23 mouse cellular contexts compared by ENCODE assay signal in the genomic region with DNA sequence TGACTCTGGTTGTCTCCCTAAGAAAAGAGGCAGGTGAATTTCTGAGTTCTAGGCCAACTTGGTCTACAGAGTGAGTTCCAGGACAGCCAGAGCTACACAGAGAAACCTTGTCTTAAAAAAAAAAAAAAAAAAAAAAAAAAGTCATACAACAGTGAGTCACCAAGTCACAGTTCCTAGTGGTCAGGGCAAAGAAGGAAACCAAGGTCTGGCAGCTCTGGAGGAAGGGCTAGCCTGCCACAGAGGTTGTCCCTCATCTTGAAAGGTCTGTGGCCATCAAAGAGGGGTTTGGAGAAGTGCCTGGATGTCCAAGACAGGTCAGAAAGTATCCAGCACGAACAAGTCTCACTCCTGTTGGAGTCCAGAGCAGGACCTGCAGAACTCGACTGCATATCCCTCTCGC. TPM values are rescaled to one million over a fixed set of nuclear protein-coding genes. Genes with fewer than 3 reads are reported as not detected.
DNase-seq lines count a peak whose midpoint lies in the region; ATAC-seq and TF ChIP-seq lines count a peak whose summit lies in the region.
"Had no signal": no experiment of that assay in that cellular context is flagged by ENCODE, and none has a peak within 500 bp of the region (broad histone marks: within the 10 kb centered on the region; RNA-seq: fewer than 3 reads in every experiment).

No protein-coding gene starts in this region.

- ATAC-seq in megakaryocyte, adult 5-6 weeks (ENCODE audit: poor library complexity, severe bottlenecking) = peak; percentile 67
- ATAC-seq: activated CD4-positive, CD25-positive, alpha-beta regulatory T cell, adult 4 months; forebrain, embryonic 16.5 days; intestine, embryonic 15.5 days; Patski had no signal

- TF ChIP-seq RAD21 in MEL (IDR thresholded peaks at IDR 0.05; ENCODE audit: low read depth, low read length) = no peak

- DNase-seq in 3134 (ENCODE audit: extremely low read depth, insufficient read length, low spot score) = peak; percentile 40
- DNase-seq in 3T3-L1 (ENCODE audit: low read depth, low spot score) = peak; percentile 43
- no peak for DNase-seq in MEL (ENCODE audit: low read depth, low spot score)
- DNase-seq in kidney, postnatal 10 days = no peak
- no peak for DNase-seq in cerebellum, postnatal 4 days (ENCODE audit: low spot score in 2 of 2)
- DNase-seq in Muller cell, postnatal 12 days (ENCODE audit: inconsistent ontology term) = no peak
- DNase-seq: adrenal gland, postnatal 10 days; cerebellum, adult 11 months; cerebellum, adult 8-10 months; cerebellum, postnatal 14 days; gastrocnemius, postnatal 10 days; heart, adult 2 months; heart, postnatal 14 days; kidney, adult 2 months had no signal

- H3K27ac ChIP-seq in MEL (ENCODE audit: control insufficient read depth, low read depth, low read length) = no peak overlapping the region
- H3K27ac ChIP-seq: forebrain, embryonic 12.5 days; heart, adult 2 months; heart, embryonic 15.5 days; hindbrain, embryonic 14.5 days; intestine, embryonic 15.5 days had no signal

- H3K9me3 ChIP-seq in MEL (replicated peaks; ENCODE audit: insufficient read depth, low read length) = no peaks in the 10 kb centered on the region
- H3K9me3 ChIP-seq: embryonic facial prominence, embryonic 13.5 days; forebrain, embryonic 12.5 days; intestine, embryonic 15.5 days had no signal

- no peaks in the 10 kb centered on the region for H3K36me3 ChIP-seq in MEL (ENCODE audit: control insufficient read depth in 1 of 2, insufficient read depth in 2 of 2, low read length in 2 of 2)
- H3K36me3 ChIP-seq: embryonic facial prominence, embryonic 13.5 days; forebrain, embryonic 12.5 days; heart, embryonic 15.5 days; intestine, embryonic 15.5 days had no signal

- TF ChIP-seq CTCF in MEL (IDR thresholded peaks at IDR 0.05 in 2 of 3, conservative IDR thresholded peaks at IDR 0.05 in 1 of 3; ENCODE audit: control insufficient read depth in 1 of 3, insufficient read depth in 1 of 3, low read depth in 2 of 3, low read length in 3 of 3, poor library complexity in 1 of 3, severe bottlenecking in 1 of 3) = no peak

- H3K4me3 ChIP-seq in MEL (ENCODE audit: control insufficient read depth in 1 of 2, insufficient read depth in 1 of 2, low read depth in 2 of 2, low read length in 2 of 2) = no peak overlapping the region
- H3K4me3 ChIP-seq: embryonic facial prominence, embryonic 13.5 days; forebrain, embryonic 12.5 days; heart, adult 2 months; heart, embryonic 15.5 days; intestine, embryonic 15.5 days had no signal

- H3K9ac ChIP-seq in MEL (ENCODE audit: control insufficient read depth, low read depth, low read length, poor library complexity, severe bottlenecking) = no peak overlapping the region
- H3K9ac ChIP-seq: embryonic facial prominence, embryonic 13.5 days; forebrain, embryonic 12.5 days; heart, embryonic 15.5 days; hindbrain, embryonic 14.5 days; intestine, embryonic 15.5 days had no signal

- H3K27me3 ChIP-seq in MEL (ENCODE audit: control insufficient read depth in 1 of 2, insufficient read depth in 2 of 2, low read length in 2 of 2) = no peaks in the 10 kb centered on the region
- H3K27me3 ChIP-seq: embryonic facial prominence, embryonic 13.5 days; forebrain, embryonic 12.5 days; heart, embryonic 15.5 days; intestine, embryonic 15.5 days had no signal

- no peaks in the 10 kb centered on the region for H3K79me2 ChIP-seq in MEL (ENCODE audit: control insufficient read depth, insufficient read depth, low read length, poor library complexity)

- H3K4me1 ChIP-seq in MEL (ENCODE audit: control insufficient read depth in 1 of 2, insufficient read depth in 2 of 2, low read length in 2 of 2) = peaks cover 0 to 9% of the 10 kb centered on the region in 2 experiments; a peak in 1 of 4 replicates
- H3K4me1 ChIP-seq: forebrain, embryonic 12.5 days had no signal

- no peak for TF ChIP-seq POLR2A in MEL (IDR thresholded peaks at IDR 0.05; ENCODE audit: control insufficient read depth in 1 of 2, insufficient read depth in 1 of 2, low read depth in 1 of 2, low read length in 2 of 2, poor library complexity in 1 of 2)

- no peak for TF ChIP-seq EP300 in MEL (IDR thresholded peaks at IDR 0.05; ENCODE audit: low read depth in 1 of 2, low read length in 2 of 2)

TF ChIP-seq in MEL, 35 proteins besides CTCF, POLR2A, EP300 and RAD21:
- TF ChIP-seq TAL1 (IDR thresholded peaks at IDR 0.05; ENCODE audit: low read length) (no peak), ZNF384 (IDR thresholded peaks at IDR 0.05; ENCODE audit: low read depth, low read length) (peak; percentile 84)

RNA-seq across cellular contexts. Expression of a gene that starts 22.3 kb away (rescaled TPM):
- 23.1 and 24.0 TPM in 2 replicates for total RNA-seq in MEL (2012; rRNA removed)
- 10 to 100 TPM; 37.1 to 44.3 TPM for polyA plus RNA-seq in MEL (2012; ENCODE audit: insufficient read depth in 1 of 2, insufficient read length in 2 of 2, low read depth in 1 of 2, low replicate concordance in 2 of 2, missing spikeins in 1 of 2)
- 30.6 and 33.5 TPM in 2 replicates for total RNA-seq in megakaryocyte, adult 5-6 weeks (2015)
- total RNA-seq in megakaryocyte, adult 5-6 weeks (2017) = 22.8 and 29.4 TPM in 2 replicates

RNA-seq across cellular contexts. Expression of a gene that starts 38.0 kb away (rescaled TPM):
- 17.8 and 26.0 TPM in 2 replicates for total RNA-seq in MEL (2012; rRNA removed)
- polyA plus RNA-seq in MEL (2012; ENCODE audit: insufficient read depth in 1 of 2, insufficient read length in 2 of 2, low read depth in 1 of 2, low replicate concordance in 2 of 2, missing spikeins in 1 of 2) = 10 to 100 TPM in 1 of 2 experiments, not detected in 1; 13.8 TPM
- total RNA-seq in megakaryocyte, adult 5-6 weeks (2015) = 1.6 and 2.8 TPM in 2 replicates
- total RNA-seq in megakaryocyte, adult 5-6 weeks (2017) = 3.0 and 3.3 TPM in 2 replicates

Comparison
In these comparisons a context has a peak if more than half of its experiments do, and no peak if none do; other contexts are left out.
1. DNase-seq: peak in 3134 (single experiment) and 3T3-L1 (single experiment); none in MEL (single experiment), kidney, postnatal 10 days (single experiment), cerebellum, postnatal 4 days (0 of 2) and Muller cell, postnatal 12 days (single experiment).